Mouse (Mus musculus): Measurements from ENCODE around the gene Birc7. TPM values are rescaled to one million over a fixed set of nuclear protein-coding genes. Genes with fewer than 3 reads are reported as not detected.

Birc7 gene
- polyA plus RNA-seq (2012; rRNA removed): not detected in 2 replicates

GRCm38 (mm10) chr2:180928723-180929122, at the start of gene Birc7:
Gene Birc7 (plus strand): TSS chr2:180929023.
- H3K36me3 ChIP-seq (ENCODE audit: control insufficient read depth, insufficient read depth, low read length): no peaks in the 10 kb centered on the region
- H3K27ac ChIP-seq (ENCODE audit: insufficient read depth, low read depth, low read length): no peak within 1 kb of the TSS
- H3K4me3 ChIP-seq (ENCODE audit: low read depth, low read length): no peak within 1 kb of the TSS
- TF ChIP-seq POLR2A (IDR thresholded peaks at IDR 0.05; ENCODE audit: low read depth, low read length) (no peak), CTCF (IDR thresholded peaks at IDR 0.05; ENCODE audit: extremely low read depth, insufficient read length, insufficient replicate concordance, low read depth, low read length) (no peak)
- 62% methylated on average over 4 of the region's 4 CpGs for WGBS
- H3K4me1 ChIP-seq (ENCODE audit: control insufficient read depth, insufficient read depth, insufficient read length, low read length): no peaks in the 10 kb centered on the region
- no peaks in the 10 kb centered on the region for H3K27me3 ChIP-seq (ENCODE audit: control insufficient read depth, insufficient read depth, low read length)

- Histone ChIP-seq H3K27ac (ENCODE audit: insufficient read depth, low read depth, low read length) (no peak overlapping the region), H3K4me1 (ENCODE audit: control insufficient read depth, insufficient read depth, insufficient read length, low read length) (no peaks in the 10 kb centered on the region), H3K27me3 (ENCODE audit: control insufficient read depth, insufficient read depth, low read length) (no peaks in the 10 kb centered on the region), H3K4me3 (ENCODE audit: low read depth, low read length) (no peak overlapping the region), H3K36me3 (ENCODE audit: control insufficient read depth, insufficient read depth, low read length) (no peaks in the 10 kb centered on the region)
- WGBS: 58% methylated on average over 7 of the region's 7 CpGs
- TF ChIP-seq CTCF (IDR thresholded peaks at IDR 0.05; ENCODE audit: extremely low read depth, insufficient read length, insufficient replicate concordance, low read depth, low read length): no peak
- no peak for TF ChIP-seq POLR2A (IDR thresholded peaks at IDR 0.05; ENCODE audit: low read depth, low read length)
Measured at GRCm38 (mm10) chr2:180879365-180880067, 49.3 kb upstream of the Birc7 start.

- 42% methylated on average over 9 of the region's 9 CpGs for WGBS
- Histone ChIP-seq H3K4me3 (ENCODE audit: low read depth, low read length) (no peak overlapping the region), H3K27me3 (ENCODE audit: control insufficient read depth, insufficient read depth, low read length) (peaks cover 3% of the 10 kb centered on the region; the same call in 1 of the 2 replicates), H3K27ac (ENCODE audit: insufficient read depth, low read depth, low read length) (no peak overlapping the region), H3K4me1 (ENCODE audit: control insufficient read depth, insufficient read depth, insufficient read length, low read length) (no peaks in the 10 kb centered on the region), H3K36me3 (ENCODE audit: control insufficient read depth, insufficient read depth, low read length) (no peaks in the 10 kb centered on the region)
- TF ChIP-seq CTCF (IDR thresholded peaks at IDR 0.05; ENCODE audit: extremely low read depth, insufficient read length, insufficient replicate concordance, low read depth, low read length): no peak
- no peak for TF ChIP-seq POLR2A (IDR thresholded peaks at IDR 0.05; ENCODE audit: low read depth, low read length)
Measured at GRCm38 (mm10) chr2:180881281-180881680, 47.5 kb upstream of the Birc7 start.

- no peak overlapping the region for H3K27ac ChIP-seq (ENCODE audit: insufficient read depth, low read depth, low read length)
- no peaks in the 10 kb centered on the region for H3K36me3 ChIP-seq (ENCODE audit: control insufficient read depth, insufficient read depth, low read length)
- H3K27me3 ChIP-seq (ENCODE audit: control insufficient read depth, insufficient read depth, low read length): peaks cover 10% of the 10 kb centered on the region; the same call in 1 of the 2 replicates
- no peak overlapping the region for H3K4me3 ChIP-seq (ENCODE audit: low read depth, low read length)
- TF ChIP-seq POLR2A (IDR thresholded peaks at IDR 0.05; ENCODE audit: low read depth, low read length) (no peak), CTCF (IDR thresholded peaks at IDR 0.05; ENCODE audit: extremely low read depth, insufficient read length, insufficient replicate concordance, low read depth, low read length) (no peak)
- H3K4me1 ChIP-seq (ENCODE audit: control insufficient read depth, insufficient read depth, insufficient read length, low read length): no peaks in the 10 kb centered on the region
- 42% methylated on average over 5 of the region's 5 CpGs for WGBS
Measured at GRCm38 (mm10) chr2:180885270-180885669, 43.6 kb upstream of the Birc7 start.

- no peak overlapping the region for H3K27ac ChIP-seq (ENCODE audit: insufficient read depth, low read depth, low read length)
- peaks cover 49% of the 10 kb centered on the region for H3K27me3 ChIP-seq (ENCODE audit: control insufficient read depth, insufficient read depth, low read length)
- H3K4me1 ChIP-seq (ENCODE audit: control insufficient read depth, insufficient read depth, insufficient read length, low read length): peaks cover 3% of the 10 kb centered on the region
- WGBS: 14% methylated on average over 19 of the region's 19 CpGs
- H3K4me3 ChIP-seq (ENCODE audit: low read depth, low read length): no peak overlapping the region
- no peaks in the 10 kb centered on the region for H3K36me3 ChIP-seq (ENCODE audit: control insufficient read depth, insufficient read depth, low read length)
- no peak for TF ChIP-seq CTCF (IDR thresholded peaks at IDR 0.05; ENCODE audit: extremely low read depth, insufficient read length, insufficient replicate concordance, low read depth, low read length)
- TF ChIP-seq POLR2A (IDR thresholded peaks at IDR 0.05; ENCODE audit: low read depth, low read length): no peak
Measured at GRCm38 (mm10) chr2:180889271-180889920, 39.4 kb upstream of the Birc7 start.

- peaks cover 54% of the 10 kb centered on the region for H3K27me3 ChIP-seq (ENCODE audit: control insufficient read depth, insufficient read depth, low read length)
- WGBS: 16% methylated on average over 4 of the region's 4 CpGs
- no peak overlapping the region for H3K27ac ChIP-seq (ENCODE audit: insufficient read depth, low read depth, low read length)
- peaks cover 3% of the 10 kb centered on the region for H3K4me1 ChIP-seq (ENCODE audit: control insufficient read depth, insufficient read depth, insufficient read length, low read length)
- TF ChIP-seq POLR2A (IDR thresholded peaks at IDR 0.05; ENCODE audit: low read depth, low read length): no peak
- no peak for TF ChIP-seq CTCF (IDR thresholded peaks at IDR 0.05; ENCODE audit: extremely low read depth, insufficient read length, insufficient replicate concordance, low read depth, low read length)
- no peaks in the 10 kb centered on the region for H3K36me3 ChIP-seq (ENCODE audit: control insufficient read depth, insufficient read depth, low read length)
- no peak overlapping the region for H3K4me3 ChIP-seq (ENCODE audit: low read depth, low read length)
Measured at GRCm38 (mm10) chr2:180889921-180890280, 38.9 kb upstream of the Birc7 start.

- peaks cover 3% of the 10 kb centered on the region for H3K4me1 ChIP-seq (ENCODE audit: control insufficient read depth, insufficient read depth, insufficient read length, low read length)
- no peak overlapping the region for H3K27ac ChIP-seq (ENCODE audit: insufficient read depth, low read depth, low read length)
- H3K36me3 ChIP-seq (ENCODE audit: control insufficient read depth, insufficient read depth, low read length): no peaks in the 10 kb centered on the region
- TF ChIP-seq CTCF (IDR thresholded peaks at IDR 0.05; ENCODE audit: extremely low read depth, insufficient read length, insufficient replicate concordance, low read depth, low read length) (no peak), POLR2A (IDR thresholded peaks at IDR 0.05; ENCODE audit: low read depth, low read length) (no peak)
- peaks cover 54% of the 10 kb centered on the region for H3K27me3 ChIP-seq (ENCODE audit: control insufficient read depth, insufficient read depth, low read length)
- WGBS: 5% methylated on average over 29 of the region's 29 CpGs
- no peak overlapping the region for H3K4me3 ChIP-seq (ENCODE audit: low read depth, low read length)
Measured at GRCm38 (mm10) chr2:180890422-180891074, 38.3 kb upstream of the Birc7 start.
